Mouse (Mus musculus) heart, embryonic 14.5 days (tissue): ENCODE results near the gene Lyzl6. TPM values are rescaled to one million over a fixed set of nuclear protein-coding genes. Genes with fewer than 3 reads are reported as not detected.

ENCODE experiments used
- ATAC-seq: fragments of 200-750 bp; cut with Nextera tagmentation; 2 replicates; pipeline ENCODE4 v1.8.0; 2017; ENCODE audit warnings: low read depth, moderate TSS enrichment; ENCODE audit not compliant: insufficient number of reproducible peaks, insufficient read depth, low FRiP score
- H3K27ac ChIP-seq, 2 experiments: fragments of 200-500 bp in 1 of 2; fragments of 300-500 bp in 1 of 2; sonication (generic) in 1 of 2; replicated peaks in 1 of 2; 2 replicates each; pipeline ENCODE4 v1.5.1; 2012 to 2014; ENCODE audit warnings: low read depth in 2 of 2, low read length in 2 of 2, control low read depth in 1 of 2, mild to moderate bottlenecking in 1 of 2, mixed read lengths in 1 of 2; ENCODE audit not compliant: control insufficient read depth in 1 of 2, insufficient read depth in 1 of 2
- H3K27me3 ChIP-seq: fragments of 300-500 bp; sonication (generic); 2 replicates; pipeline ENCODE4 v1.6.1; 2014; ENCODE audit warnings: mild to moderate bottlenecking, low read length, control low read depth; ENCODE audit not compliant: control insufficient read depth, insufficient read depth
- H3K36me3 ChIP-seq: fragments of 300-500 bp; sonication (generic); 2 replicates; pipeline ENCODE4 v1.6.1; 2014; ENCODE audit warnings: mild to moderate bottlenecking, control low read depth, low read length, mixed read lengths; ENCODE audit not compliant: control insufficient read depth, insufficient read depth
- H3K4me1 ChIP-seq, 2 experiments: fragments of 200-500 bp in 1 of 2; fragments of 300-500 bp in 1 of 2; sonication (generic) in 1 of 2; 2 replicates each; pipeline ENCODE4 v1.6.1; 2012 to 2014; ENCODE audit warnings: low read length in 2 of 2, control low read depth in 1 of 2, mixed read lengths in 1 of 2; ENCODE audit not compliant: control insufficient read depth in 2 of 2, insufficient read depth in 2 of 2
- H3K4me2 ChIP-seq: fragments of 300-500 bp; sonication (generic); 2 replicates; pipeline ENCODE4 v1.6.1; 2014; ENCODE audit warnings: mild to moderate bottlenecking, low read length
- H3K4me3 ChIP-seq, 2 experiments: fragments of 200-500 bp in 1 of 2; fragments of 300-500 bp in 1 of 2; sonication (generic) in 1 of 2; 2 replicates each; pipeline ENCODE4 v1.5.1; 2012 to 2014; ENCODE audit warnings: low read length in 2 of 2, mild to moderate bottlenecking in 2 of 2, control low read depth in 1 of 2, low read depth in 1 of 2, moderate library complexity in 1 of 2; ENCODE audit not compliant: control insufficient read depth in 1 of 2, insufficient read depth in 1 of 2
- H3K9ac ChIP-seq: fragments of 300-500 bp; sonication (generic); 2 replicates; pipeline ENCODE4 v1.6.1; 2014; ENCODE audit warnings: mild to moderate bottlenecking, low read length
- H3K9me3 ChIP-seq: fragments of 300-500 bp; sonication (generic); 2 replicates; pipeline ENCODE4 v1.6.1; 2016; ENCODE audit warnings: low read length, control low read depth; ENCODE audit not compliant: control insufficient read depth
- WGBS: fragments of 180-500 bp; shearing (Covaris S2); extraction: QIAGEN DNeasy Blood & Tissue Kit; methylation state at CpG from one replicate; pipeline ENCODE4 v1.1.7; 2014; 5-methylcytosine and 5-hydroxymethylcytosine counted together
- polyA plus RNA-seq: library from polyadenylated mRNA; unstranded; fragments of >200 nt; fragmentation: Nextera tagmentation; extraction: Ambion mirVana; gene quantifications from 2 replicates; pipeline ENCODE4 v1.2.1, GENCODE M21; 2014

Lyzl6 gene
- polyA plus RNA-seq, 1 experiment from 2014 or later, result not detected

- H3K27ac ChIP-seq, result no peak overlapping the region
- H3K27me3 ChIP-seq, result no peaks in the 10 kb centered on the region
- H3K9me3 ChIP-seq, result no peaks in the 10 kb centered on the region
- H3K4me2 ChIP-seq, result no peak overlapping the region
- H3K4me1 ChIP-seq, result no peaks in the 10 kb centered on the region
- no peak overlapping the region for H3K4me3 ChIP-seq
- no peak overlapping the region for H3K9ac ChIP-seq
- ATAC-seq, result no peak
- no peaks in the 10 kb centered on the region for H3K36me3 ChIP-seq
- WGBS, result 85% methylated on average over 2 of the region's 2 CpGs
These were observed 27.9 kb downstream of the Lyzl6 start for GRCm38 (mm10) chr11:103610772-103611171.

DNA sequence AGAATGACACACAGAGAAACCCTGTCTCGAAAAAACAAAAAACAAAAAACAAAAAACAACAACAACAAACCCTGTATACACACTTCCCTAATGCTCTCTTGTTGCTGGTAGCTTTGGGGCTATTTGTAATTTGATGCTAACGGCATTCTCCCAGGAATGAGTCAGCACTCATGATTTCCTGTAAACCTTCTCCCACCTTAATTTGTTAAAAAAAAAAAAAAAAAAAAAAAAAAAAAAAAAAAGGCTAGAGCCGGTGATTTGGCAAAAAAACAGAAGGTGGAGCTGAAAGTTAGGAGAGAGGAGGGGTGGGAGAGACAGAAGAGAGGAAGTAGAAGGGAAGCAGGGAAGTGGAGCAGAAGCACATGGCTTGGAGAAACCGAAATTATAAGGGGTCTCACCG, 32.1 kb downstream of the Lyzl6 start:
- WGBS, result 49% methylated on average over 5 of the region's 5 CpGs
- no peak overlapping the region for H3K4me2 ChIP-seq
- H3K9me3 ChIP-seq, result no peaks in the 10 kb centered on the region
- H3K4me3 ChIP-seq, result no peak overlapping the region
- H3K9ac ChIP-seq, result no peak overlapping the region
- no peak overlapping the region for H3K27ac ChIP-seq
- no peaks in the 10 kb centered on the region for H3K4me1 ChIP-seq
- no peaks in the 10 kb centered on the region for H3K27me3 ChIP-seq
- no peaks in the 10 kb centered on the region for H3K36me3 ChIP-seq
- no peak for ATAC-seq

Other genes starting within 250 kb of the Lyzl6 start
- gene Plekhm1, start 226.2 kb downstream of the Lyzl6 start, polyA plus RNA-seq, result 6.3 and 6.5 TPM in 2 replicates
- not detected in 2 replicates for gene Lrrc37a, start 134.3 kb downstream of the Lyzl6 start, polyA plus RNA-seq
- not detected in 2 replicates for gene Gm884, start 17.8 kb downstream of the Lyzl6 start, polyA plus RNA-seq
- gene Rprml, start 10.7 kb upstream of the Lyzl6 start, polyA plus RNA-seq, result not detected in 2 replicates
- gene Gosr2, start 59.0 kb upstream of the Lyzl6 start, polyA plus RNA-seq, result 60.4 and 63.5 TPM in 2 replicates
- 0.45 and 0.65 TPM in 2 replicates for gene Wnt9b, start 110.9 kb upstream of the Lyzl6 start, polyA plus RNA-seq
- gene Wnt3, start 135.3 kb upstream of the Lyzl6 start, polyA plus RNA-seq, result not detected in 2 replicates